Mouse (Mus musculus) intestine, postnatal 0 days (tissue): ENCODE data around the gene Grk6. TPM values are rescaled to one million over a fixed set of nuclear protein-coding genes. Genes with fewer than 3 reads are reported as not detected.

Experiments
- ATAC-seq: fragments of 200-750 bp; cut with Nextera tagmentation; 2 replicates; pipeline ENCODE4 v1.8.0; 2017; ENCODE audit warnings: mild to moderate bottlenecking, moderate TSS enrichment, moderate library complexity
- H3K27ac ChIP-seq: fragments of 300-500 bp; sonication (generic); 2 replicates; pipeline ENCODE4 v1.5.1; 2014; ENCODE audit warnings: mild to moderate bottlenecking, low read depth, low read length, moderate library complexity
- H3K27me3 ChIP-seq: fragments of 300-500 bp; sonication (generic); replicated peaks from 2 replicates; pipeline ENCODE4 v1.6.1; 2014; ENCODE audit warnings: low read length, mixed read lengths; ENCODE audit not compliant: control insufficient read depth, insufficient read depth
- H3K36me3 ChIP-seq: fragments of 300-500 bp; sonication (generic); 2 replicates; pipeline ENCODE4 v1.6.1; 2014; ENCODE audit warnings: mild to moderate bottlenecking, moderate library complexity; ENCODE audit not compliant: control insufficient read depth, insufficient read depth
- H3K4me1 ChIP-seq: fragments of 300-500 bp; sonication (generic); replicated peaks from 2 replicates; pipeline ENCODE4 v1.6.1; 2014; ENCODE audit warnings: antibody characterized with exemption, low read length, mixed read lengths; ENCODE audit not compliant: control insufficient read depth, insufficient read depth
- H3K4me2 ChIP-seq: fragments of 300-500 bp; sonication (generic); replicated peaks from 2 replicates; pipeline ENCODE4 v1.6.1; 2014; ENCODE audit warnings: low read depth, mild to moderate bottlenecking, moderate library complexity
- H3K4me3 ChIP-seq: fragments of 300-500 bp; sonication (generic); 2 replicates; pipeline ENCODE4 v1.5.1; 2014; ENCODE audit warnings: low read depth, low read length
- H3K9ac ChIP-seq: fragments of 300-500 bp; sonication (generic); 2 replicates; pipeline ENCODE4 v1.6.1; 2014; ENCODE audit warnings: mild to moderate bottlenecking, low read depth, low read length
- H3K9me3 ChIP-seq: fragments of 300-500 bp; sonication (generic); 2 replicates; pipeline ENCODE4 v1.6.1; 2016; ENCODE audit warnings: mixed run types; ENCODE audit not compliant: control insufficient read depth
- CTCF ChIP-seq: sonication (generic); IDR thresholded peaks from 2 replicates; pipeline ENCODE4 v1.5.1; 2016; ENCODE audit warnings: low read depth, mild to moderate bottlenecking, control low read depth, antibody characterized with exemption, moderate library complexity
- WGBS: fragments of 180-500 bp; shearing (Covaris S2); extraction: QIAGEN DNeasy Blood & Tissue Kit; methylation state at CpG from one replicate; pipeline ENCODE4 v1.1.7; 2014; 5-methylcytosine and 5-hydroxymethylcytosine counted together
- microRNA-seq: library from miRNA; unstranded; fragments of <30 nt; microRNA quantifications from one replicate; pipeline ENCODE4, GENCODE M21; 2016
- polyA plus RNA-seq: library from polyadenylated mRNA; unstranded; fragments of >200 nt; fragmentation: Nextera tagmentation; extraction: Ambion mirVana; gene quantifications from 2 replicates; pipeline ENCODE4 v1.2.1, GENCODE M21; 2015

The Grk6 gene
- polyA plus RNA-seq, 1 experiment from 2014 or later = 11.4 TPM

DNA sequence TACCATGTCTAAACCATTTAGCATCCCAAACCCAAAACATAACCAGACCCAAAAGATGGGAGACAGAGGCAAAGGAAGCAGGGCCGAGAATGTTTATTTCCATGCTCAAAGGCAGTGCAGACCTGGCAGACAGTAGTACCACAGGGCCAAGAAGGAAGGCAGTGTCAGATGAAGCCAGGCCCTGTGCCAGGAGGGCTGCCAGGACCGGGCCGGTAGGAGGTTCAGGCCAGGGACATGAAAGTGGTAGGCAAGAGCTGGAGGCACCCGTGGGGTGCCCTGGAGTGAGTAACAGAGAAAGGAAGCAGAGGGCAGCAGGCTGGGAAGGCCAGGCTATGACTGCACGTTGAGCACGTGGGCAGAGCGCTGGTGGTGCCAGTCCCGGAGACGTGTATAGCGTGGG lies 61.8 kb downstream of the Grk6 start:
- H3K4me3 ChIP-seq = no peak overlapping the region
- no peak for TF ChIP-seq CTCF
- H3K27ac ChIP-seq = no peak overlapping the region
- H3K4me1 ChIP-seq = peaks cover 7% of the 10 kb centered on the region
- WGBS = 91% methylated on average over 10 of the region's 10 CpGs
- no peak overlapping the region for H3K4me2 ChIP-seq
- H3K9ac ChIP-seq = no peak overlapping the region
- ATAC-seq = no peak
- H3K9me3 ChIP-seq = no peaks in the 10 kb centered on the region
- H3K27me3 ChIP-seq = no peaks in the 10 kb centered on the region
- H3K36me3 ChIP-seq = peaks cover 78% of the 10 kb centered on the region

DNA sequence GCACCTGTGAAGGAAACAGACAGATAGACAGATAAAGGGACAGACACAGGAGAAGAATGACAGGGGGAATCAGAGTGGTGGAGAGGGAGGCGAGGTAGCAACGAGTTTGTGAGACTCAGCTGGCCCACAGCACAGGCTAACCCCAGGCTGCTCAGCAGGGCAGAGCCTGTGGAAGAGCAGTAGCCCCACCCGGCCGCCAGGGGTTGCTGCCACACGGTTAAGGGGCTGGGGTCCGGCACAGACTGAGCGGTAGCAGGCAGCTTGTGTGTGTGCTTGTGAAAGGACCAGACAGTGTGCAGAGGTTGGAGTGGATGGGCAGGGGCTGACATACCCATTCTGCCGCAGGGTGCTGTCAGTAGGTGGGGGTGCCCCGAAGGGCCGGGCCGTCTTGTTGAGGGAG lies 63.0 kb downstream of the Grk6 start:
- peaks cover 71% of the 10 kb centered on the region for H3K36me3 ChIP-seq

DNA sequence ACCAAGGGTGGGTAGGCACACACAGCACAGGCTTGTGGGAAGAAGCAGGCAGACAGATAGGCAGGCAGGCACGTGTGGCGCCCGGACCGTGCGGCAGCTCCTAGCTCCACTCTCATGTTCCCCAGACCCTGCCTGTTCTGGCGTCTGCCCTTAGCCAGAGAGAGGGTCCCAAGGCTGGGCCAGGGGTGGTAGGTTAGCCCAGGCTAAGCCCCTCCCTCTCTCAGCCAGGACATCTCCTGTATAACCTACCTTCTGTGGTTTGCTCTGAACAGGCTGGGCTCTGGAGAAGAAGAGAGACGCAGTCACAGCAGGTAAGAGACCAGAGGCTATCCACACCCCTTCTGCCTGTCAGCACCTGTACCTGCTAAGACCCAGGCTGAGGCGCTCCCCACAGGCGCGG lies 63.7 kb downstream of the Grk6 start:
- no peak overlapping the region for H3K27ac ChIP-seq
- ATAC-seq = no peak

More for the DNA sequence above, 63.0 kb downstream of the Grk6 start:
- no peak overlapping the region for H3K4me2 ChIP-seq
- no peak overlapping the region for H3K4me3 ChIP-seq
- no peak overlapping the region for H3K9ac ChIP-seq
- H3K4me1 ChIP-seq = peaks cover 7% of the 10 kb centered on the region
- no peak for ATAC-seq
- H3K9me3 ChIP-seq = no peaks in the 10 kb centered on the region
- peak; percentile 42 for TF ChIP-seq CTCF
- no peak overlapping the region for H3K27ac ChIP-seq
- WGBS = 72% methylated on average over 11 of the region's 11 CpGs
- no peaks in the 10 kb centered on the region for H3K27me3 ChIP-seq

DNA sequence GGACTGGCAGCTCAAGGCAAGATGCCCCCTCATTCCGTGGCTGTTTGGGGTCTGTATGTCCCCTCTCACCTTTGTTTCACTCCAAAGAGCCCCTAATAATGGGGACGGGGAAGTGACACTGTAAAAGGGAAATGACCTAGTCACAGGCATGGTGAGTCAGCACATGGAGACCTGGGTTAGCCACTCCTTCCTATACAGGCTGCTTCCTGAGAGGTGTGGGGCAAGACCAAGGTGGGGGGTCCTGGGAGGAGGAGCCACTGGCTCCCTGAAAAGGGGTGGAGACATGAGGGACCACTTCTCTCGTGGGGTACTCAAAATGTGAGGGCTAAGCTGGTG lies 65.4 kb downstream of the Grk6 start:
- Histone ChIP-seq H3K4me2 (peak overlapping the region; percentile 95), H3K4me3 (no peak overlapping the region), H3K27me3 (no peaks in the 10 kb centered on the region), H3K36me3 (peaks cover 49% of the 10 kb centered on the region), H3K9me3 (no peaks in the 10 kb centered on the region), H3K4me1 (peaks cover 7% of the 10 kb centered on the region), H3K9ac (no peak overlapping the region), H3K27ac (peak overlapping the region; percentile 80)
- peak; percentile 14; the same call in 1 of the 2 replicates for ATAC-seq
- WGBS = 38% methylated on average over 3 of the region's 3 CpGs
- no peak for TF ChIP-seq CTCF

More for the DNA sequence above, 63.7 kb downstream of the Grk6 start:
- H3K4me3 ChIP-seq = no peak overlapping the region
- no peak for TF ChIP-seq CTCF
- peaks cover 7% of the 10 kb centered on the region for H3K4me1 ChIP-seq
- H3K9me3 ChIP-seq = no peaks in the 10 kb centered on the region
- no peak overlapping the region for H3K9ac ChIP-seq
- 91% methylated on average over 10 of the region's 10 CpGs for WGBS
- H3K36me3 ChIP-seq = peaks cover 65% of the 10 kb centered on the region
- H3K27me3 ChIP-seq = no peaks in the 10 kb centered on the region
- H3K4me2 ChIP-seq = no peak overlapping the region

Small RNAs within 50 kb of the gene (microRNA-seq; reads per million reads assigned to microRNA genes)
- gene Mir6943 (not detected), gene Mir6944 (3.0 reads per million, percentile 4 among the genes with 10 or more reads in this experiment), gene Mir6945 (1.4 reads per million)

Other genes starting within 250 kb of the Grk6 start
- 37.4 and 38.0 TPM in 2 replicates for gene Nsd1, start 235.3 kb upstream of the Grk6 start, polyA plus RNA-seq
- gene Prelid1, start 124.6 kb upstream of the Grk6 start, polyA plus RNA-seq = 540 and 567 TPM in 2 replicates
- gene Rab24, start 123.1 kb upstream of the Grk6 start, polyA plus RNA-seq = 142 and 156 TPM in 2 replicates
- gene Mxd3, start 115.2 kb upstream of the Grk6 start, polyA plus RNA-seq = 7.8 and 8.5 TPM in 2 replicates
- gene Lman2, start 82.3 kb upstream of the Grk6 start, polyA plus RNA-seq = 85.3 and 93.0 TPM in 2 replicates
- 1.2 and 1.3 TPM in 2 replicates for gene Rgs14, start 75.3 kb upstream of the Grk6 start, polyA plus RNA-seq
- gene Slc34a1, start 46.9 kb upstream of the Grk6 start, polyA plus RNA-seq = 0.04 and 0.16 TPM in 2 replicates
- not detected in 2 replicates for gene Pfn3, start 29.8 kb upstream of the Grk6 start, polyA plus RNA-seq
- gene F12, start 18.3 kb upstream of the Grk6 start, polyA plus RNA-seq = 1.2 and 2.3 TPM in 2 replicates
- 0.14 and 0.27 TPM in 2 replicates for gene Prr7, start 19.2 kb downstream of the Grk6 start, polyA plus RNA-seq
- gene Dbn1, start 43.0 kb downstream of the Grk6 start, polyA plus RNA-seq = 31.3 and 34.8 TPM in 2 replicates
- 131 and 142 TPM in 2 replicates for gene Pdlim7, start 68.6 kb downstream of the Grk6 start, polyA plus RNA-seq
- 1.5 and 1.6 TPM in 2 replicates for gene Dok3, start 84.2 kb downstream of the Grk6 start, polyA plus RNA-seq
- gene Ddx41, start 91.6 kb downstream of the Grk6 start, polyA plus RNA-seq = 23.2 and 25.8 TPM in 2 replicates
- 10.3 and 12.3 TPM in 2 replicates for gene Fam193b, start 126.0 kb downstream of the Grk6 start, polyA plus RNA-seq
- 57.3 and 63.3 TPM in 2 replicates for gene Tmed9, start 128.7 kb downstream of the Grk6 start, polyA plus RNA-seq
- 13.9 and 14.3 TPM in 2 replicates for gene B4galt7, start 154.8 kb downstream of the Grk6 start, polyA plus RNA-seq
- 24.8 and 26.9 TPM in 2 replicates for gene Caml, start 177.9 kb downstream of the Grk6 start, polyA plus RNA-seq
- 15.6 and 16.6 TPM in 2 replicates for gene Ddx46, start 190.0 kb downstream of the Grk6 start, polyA plus RNA-seq
- gene B230219D22Rik, start 248.1 kb downstream of the Grk6 start, polyA plus RNA-seq = 20.4 and 21.8 TPM in 2 replicates